Mouse (Mus musculus) adrenal gland, adult (tissue): Measurements from ENCODE around the gene Ankrd28.
"Not testable (repeated sequence)": the region's sequence is repeated elsewhere in the genome, so short reads cannot be mapped to it uniquely, and the experiment has no call there.

ENCODE experiments used
- DNase-seq, 2 experiments: peaks; one replicate each; pipeline ENCODE4 v3.0.0; 2022 to 2023; ENCODE audit warnings: low spot score in 1 of 2; ENCODE audit not compliant: inconsistent age in 2 of 2

Gene Ankrd28

DNA sequence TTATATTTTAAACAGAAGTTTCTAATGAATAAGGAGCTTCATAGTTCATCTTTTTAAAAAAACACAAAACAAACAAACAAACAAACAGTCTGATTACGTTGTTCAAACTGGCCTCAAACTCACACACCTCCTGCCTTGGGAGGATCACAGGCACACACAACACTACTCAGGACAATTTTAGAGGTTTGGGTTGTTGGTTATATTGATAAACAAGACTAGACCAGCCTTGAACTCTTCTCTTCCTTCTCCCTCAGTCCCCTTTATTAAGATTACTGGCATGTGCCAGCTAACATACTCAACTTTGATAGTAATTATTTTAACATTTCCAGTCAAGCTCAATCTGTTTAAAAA is 35.7 kb downstream of the Ankrd28 start:
- no peak for DNase-seq

DNA sequence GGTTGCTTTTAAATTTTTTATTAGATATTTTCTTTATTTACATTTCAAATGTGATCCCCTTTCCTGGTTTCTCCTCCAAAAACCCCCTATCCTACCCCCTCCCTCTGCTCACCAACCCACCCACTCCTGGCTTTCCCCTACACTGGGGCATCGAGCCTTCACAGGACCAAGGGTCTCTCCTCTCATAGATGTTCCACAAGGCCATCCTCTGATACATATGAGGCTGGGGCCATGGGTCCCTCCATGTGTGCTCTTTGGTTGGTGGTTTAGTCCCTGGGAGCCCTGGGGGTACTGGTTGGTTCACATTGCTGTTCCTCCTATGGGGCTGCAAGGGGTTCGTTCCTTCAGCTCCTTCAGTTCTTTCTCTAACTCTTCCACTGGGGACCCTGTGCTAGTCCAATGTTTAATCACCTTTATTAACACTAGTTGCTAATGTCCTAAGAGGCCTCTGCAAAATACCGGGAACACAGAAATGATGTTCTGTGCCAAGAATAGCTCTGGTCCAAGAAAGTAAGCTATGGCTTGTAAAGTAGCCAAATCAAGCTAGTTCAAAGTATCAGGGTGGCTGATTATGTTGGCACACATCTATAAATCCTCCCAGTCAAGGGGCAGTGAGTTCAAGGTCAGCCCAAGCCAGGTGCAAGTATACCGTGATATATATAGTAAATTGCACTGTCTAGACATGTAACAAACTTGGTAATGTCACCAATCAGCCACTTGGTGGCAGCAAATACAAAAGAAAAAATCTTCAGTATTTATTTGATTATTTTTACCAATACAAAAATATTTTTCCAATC is 36.3 kb downstream of the Ankrd28 start:
- DNase-seq = peak in 1 of 2 experiments; percentile 63

DNA sequence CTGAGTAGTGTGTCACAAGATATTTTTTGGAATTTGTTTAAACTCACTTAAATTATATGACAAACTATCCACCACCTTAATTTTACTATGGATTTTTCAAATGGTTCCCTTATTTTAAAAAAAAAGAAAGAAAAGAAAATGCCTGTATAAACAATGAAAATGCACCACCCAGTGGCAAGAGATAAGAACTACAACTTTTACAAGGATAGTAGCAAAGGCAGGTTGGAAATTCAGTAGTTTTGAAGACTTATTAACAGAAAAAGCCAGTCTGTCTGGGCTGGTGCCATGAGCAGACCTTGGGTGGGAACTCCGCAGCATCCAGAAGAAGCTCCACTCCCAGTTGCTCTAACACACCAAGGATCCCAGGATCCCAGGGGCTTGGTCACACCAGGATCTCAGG is 39.7 kb downstream of the Ankrd28 start:
- peak in 1 of 2 experiments; percentile 70 for DNase-seq

DNA sequence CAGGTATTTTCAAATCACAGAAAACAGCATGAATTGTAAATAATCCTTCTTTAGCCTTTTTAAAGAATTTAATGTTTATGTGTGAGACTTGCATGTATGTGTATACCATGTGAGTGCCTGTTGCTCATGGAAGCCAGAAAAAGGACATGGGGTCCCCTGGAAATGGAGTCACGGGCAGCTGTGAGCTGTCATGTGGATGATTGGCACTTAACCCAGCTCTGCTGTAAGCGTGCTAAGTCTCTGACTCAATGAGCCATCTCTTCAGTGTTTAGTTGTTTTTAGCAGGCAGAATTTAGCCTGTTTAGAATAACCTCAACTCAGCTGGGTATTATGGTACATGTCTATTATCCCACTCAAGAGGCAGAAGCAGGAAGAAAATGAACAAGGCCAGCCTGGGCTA is 43.5 kb downstream of the Ankrd28 start:
- DNase-seq = no peak

DNA sequence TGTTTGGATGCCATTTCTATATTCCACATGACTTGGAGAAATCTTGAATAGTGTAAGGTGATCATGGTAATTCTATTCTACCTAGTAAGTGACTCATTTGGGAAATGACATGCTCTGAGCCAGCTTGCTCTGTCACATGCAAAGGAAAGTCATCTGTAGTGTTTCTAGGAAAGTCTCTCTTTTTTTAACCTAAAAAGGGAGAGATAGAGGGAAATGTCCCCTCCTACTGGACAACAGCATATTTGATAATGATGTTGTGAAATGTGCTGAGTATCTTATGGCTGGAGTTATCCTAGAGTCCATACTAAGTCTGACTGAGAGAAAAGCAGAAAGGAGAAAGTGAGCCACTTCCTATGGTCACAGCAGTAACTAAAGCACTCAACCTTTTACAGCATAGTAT is 44.8 kb downstream of the Ankrd28 start:
- peak in 1 of 2 experiments; percentile 46 for DNase-seq

DNA sequence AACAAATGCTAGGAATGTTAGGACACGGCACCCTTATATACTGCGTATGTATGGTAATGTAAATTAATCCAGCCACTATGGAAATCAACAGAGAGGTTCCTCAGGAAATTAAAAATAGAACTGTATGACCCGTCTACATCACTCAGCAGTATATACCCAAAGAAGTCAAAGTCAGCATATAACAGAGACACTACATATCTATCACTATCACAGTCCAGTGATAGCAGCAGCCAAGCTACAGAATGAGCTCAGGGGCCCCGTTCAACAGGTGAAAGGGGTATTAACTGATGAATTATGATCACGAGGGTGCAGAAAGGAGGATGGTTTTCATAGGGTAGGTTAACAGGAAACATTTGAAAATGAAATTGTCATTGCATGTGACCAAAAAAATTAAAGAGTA is 45.5 kb downstream of the Ankrd28 start:
- no peak for DNase-seq

DNA sequence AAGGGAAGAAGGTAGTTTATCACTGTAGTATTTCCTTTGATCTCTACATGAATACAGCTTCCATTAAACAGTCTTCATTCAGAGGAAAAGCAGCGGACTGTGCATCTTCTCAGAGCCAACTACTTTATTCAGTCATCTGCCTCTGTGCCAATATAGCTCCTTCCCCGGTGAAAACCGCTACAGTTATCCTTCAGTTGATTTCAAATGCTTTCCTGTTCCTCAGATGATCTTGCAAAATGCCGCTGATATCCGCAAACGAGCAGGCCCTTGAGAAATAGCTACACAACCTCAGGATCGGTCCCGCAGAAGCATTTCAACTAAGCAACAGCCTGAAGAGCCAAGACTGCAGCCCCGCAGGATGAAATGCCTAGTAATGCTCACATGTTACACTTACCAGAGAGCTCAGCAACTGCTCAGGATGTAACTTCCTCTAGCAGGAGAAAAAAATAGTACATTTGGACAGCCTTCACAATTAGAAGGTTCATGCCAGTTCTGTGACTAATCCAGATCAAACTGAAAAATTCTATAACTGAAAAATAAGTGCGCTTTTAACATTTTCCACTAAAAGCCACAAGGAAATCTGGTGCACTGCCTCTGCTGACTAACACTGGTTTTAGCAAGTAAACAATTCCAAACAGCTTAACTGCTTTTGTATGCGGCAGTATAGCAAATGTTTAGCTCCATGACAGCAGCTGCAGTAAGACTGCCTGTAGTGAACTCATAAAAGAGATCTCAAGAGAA is 49.0 kb downstream of the Ankrd28 start:
- DNase-seq = peak; percentile 37 to 89

DNA sequence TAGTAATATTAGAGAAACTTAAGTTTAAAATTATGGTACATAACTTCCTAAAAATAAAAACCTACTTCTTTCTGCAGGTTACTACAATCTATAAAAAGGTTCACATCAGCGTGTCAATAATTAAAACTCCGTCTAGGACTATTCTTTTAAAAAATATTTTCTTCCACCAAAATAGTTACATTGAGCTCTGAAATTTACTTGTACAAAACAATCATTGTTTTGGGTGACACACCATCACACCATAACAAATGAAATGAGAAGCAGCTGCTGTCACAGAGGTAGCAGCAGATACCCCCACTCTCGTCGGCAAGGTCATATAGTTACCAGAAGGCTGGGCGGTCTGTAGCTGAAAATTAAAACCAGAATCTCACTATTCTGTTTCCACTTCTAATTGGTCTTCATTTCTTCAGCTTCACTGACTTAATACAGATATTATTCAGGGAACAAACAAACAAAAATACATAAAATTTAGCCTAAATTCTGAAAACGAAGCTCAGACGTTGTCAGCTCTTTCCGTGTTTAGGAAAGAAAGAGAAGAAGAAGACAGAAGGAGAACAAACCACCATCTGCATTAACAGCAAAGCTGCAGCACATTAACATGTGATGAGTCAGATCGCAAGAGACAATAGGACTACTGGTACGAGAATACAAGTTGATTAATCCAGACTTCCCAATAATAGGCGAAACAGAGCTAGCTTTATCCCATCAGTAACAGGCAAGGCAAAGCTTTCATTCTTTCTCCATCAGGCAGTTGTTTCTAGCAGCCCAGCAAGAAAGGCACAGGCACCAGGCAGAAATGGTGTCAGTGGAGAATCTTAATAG is 49.8 kb downstream of the Ankrd28 start:
- no peak for DNase-seq

DNA sequence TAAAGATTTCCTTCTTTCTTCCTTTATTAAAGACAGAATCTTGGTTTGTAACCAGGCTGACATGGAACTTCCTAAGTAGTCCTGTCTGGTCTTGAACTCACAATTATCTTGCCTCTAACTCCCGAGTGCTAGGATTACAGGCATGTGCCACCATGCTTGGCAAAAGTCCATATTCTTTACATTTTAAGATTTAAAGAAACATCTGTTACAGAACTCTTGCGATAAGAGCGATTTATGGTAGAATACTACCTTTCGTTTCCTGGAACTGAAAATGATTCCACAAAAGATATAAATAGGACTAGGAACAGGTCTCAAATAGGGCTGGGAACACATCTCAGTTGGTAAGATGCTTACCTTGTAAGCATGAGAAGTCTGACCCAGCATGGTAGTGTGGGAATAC is 56.9 kb downstream of the Ankrd28 start:
- no peak for DNase-seq

DNA sequence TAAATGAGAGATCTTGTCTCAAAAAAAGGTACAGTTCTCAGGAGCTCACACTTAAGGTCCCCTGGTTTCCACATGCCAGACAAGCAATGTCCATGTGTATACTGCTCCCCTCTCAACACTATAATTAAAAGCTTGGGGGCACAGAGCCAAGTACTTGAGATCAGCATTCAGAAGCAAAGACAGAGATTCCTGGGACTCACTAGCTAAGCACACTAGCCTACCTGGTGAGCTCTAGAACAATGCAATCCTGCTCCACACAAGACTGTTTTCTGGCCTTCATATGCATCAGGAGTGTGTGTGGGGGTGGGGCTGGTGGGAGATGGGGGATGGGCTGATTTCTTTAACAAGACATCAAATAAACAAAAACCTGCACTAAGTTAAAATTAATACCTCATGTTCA is 58.2 kb downstream of the Ankrd28 start:
- no peak for DNase-seq

DNA sequence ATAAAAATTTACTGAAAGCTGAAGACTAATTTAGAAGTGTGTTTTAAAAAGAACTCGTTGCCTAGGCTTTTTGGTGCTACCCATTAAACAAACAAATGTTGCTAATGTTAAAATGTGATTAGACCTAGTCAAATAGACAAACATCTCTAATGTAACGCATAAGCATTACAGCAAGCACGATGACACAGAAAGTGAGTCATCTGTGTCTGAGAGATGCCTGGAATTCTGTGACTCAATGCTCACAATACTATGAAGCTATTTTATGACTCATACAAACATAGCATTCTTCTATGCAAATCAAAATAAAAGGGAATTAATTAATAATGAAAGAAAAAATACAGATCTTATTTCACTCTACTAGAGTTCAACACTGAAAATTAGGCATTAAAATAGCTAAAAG is 61.9 kb downstream of the Ankrd28 start:
- DNase-seq = peak in 1 of 2 experiments; percentile 66

DNA sequence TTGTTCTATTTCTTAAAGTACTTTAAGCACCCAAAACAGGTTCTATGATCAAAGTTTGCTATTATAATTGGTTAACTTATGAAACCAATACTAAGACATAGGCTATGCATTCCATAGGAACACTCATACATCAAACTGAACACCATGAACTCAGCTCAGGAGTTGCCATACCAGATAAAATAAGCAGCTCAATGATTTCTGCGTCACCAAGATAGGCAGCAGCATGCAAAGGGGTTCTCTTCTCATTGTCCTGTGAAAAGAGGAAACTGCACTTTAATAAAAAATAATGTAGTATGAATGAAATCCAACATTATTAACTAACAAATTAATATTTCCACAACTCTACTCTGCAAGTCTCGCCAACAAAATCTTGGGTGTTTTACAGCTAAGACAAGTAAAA is 66.4 kb downstream of the Ankrd28 start:
- no peak for DNase-seq

DNA sequence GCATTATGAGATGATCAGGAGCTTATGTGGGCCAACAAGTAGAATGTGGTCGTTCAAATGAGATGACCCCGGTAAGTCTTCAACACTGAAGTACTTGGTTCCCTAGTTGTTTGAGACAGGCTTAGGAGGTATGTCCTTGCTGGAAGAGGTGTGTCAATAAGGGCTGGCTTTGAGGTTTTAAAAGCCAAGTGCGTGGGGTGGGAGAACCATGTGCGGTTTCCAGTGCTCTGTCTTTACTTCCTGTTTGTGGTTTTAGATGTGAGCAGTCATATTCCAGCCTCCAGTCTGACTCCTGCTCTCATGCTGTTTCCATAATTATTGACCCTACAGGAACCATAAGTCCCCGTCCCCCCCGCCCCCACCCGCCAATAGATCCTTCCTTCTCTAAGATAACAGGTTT is 68.7 kb downstream of the Ankrd28 start:
- no peak for DNase-seq

DNA sequence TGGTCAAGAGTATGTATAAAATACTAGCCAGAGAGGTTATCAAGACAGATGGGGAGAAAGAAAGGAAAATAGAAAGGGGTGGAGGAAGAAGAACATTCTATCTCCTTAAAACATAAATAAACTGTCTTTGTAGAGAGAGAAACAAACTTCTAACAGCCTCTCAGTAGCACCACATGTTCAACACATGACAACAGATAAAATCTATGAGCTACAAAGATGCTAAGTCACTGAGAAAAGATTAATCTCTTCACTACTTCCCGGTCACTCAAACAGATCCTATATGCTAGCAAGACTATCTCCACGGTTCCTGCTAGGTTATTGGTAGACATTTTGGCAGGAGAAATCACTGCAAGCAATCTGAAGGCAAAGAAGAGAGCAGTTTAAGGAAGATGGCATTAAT is 71.3 kb downstream of the Ankrd28 start:
- no peak for DNase-seq

DNA sequence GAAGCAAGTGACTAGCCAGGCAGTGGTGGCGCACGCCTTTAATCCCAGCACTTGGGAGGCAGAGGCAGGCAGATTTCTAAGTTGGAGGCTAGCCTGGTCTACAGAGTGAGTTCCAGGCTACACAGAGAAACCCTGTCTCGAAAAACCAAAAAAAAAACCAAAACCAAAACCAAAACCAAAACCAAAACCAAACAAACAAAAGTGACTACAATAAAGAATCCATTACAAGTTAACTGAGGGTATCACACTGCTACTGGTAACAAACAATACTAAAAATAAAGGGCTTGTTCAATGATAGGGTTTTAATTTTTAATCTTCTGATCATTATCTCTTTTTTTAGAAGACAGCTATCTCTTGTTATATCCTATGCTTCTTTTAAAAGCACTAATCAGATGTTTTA is 72.0 kb downstream of the Ankrd28 start:
- DNase-seq = not testable (repeated sequence)

DNA sequence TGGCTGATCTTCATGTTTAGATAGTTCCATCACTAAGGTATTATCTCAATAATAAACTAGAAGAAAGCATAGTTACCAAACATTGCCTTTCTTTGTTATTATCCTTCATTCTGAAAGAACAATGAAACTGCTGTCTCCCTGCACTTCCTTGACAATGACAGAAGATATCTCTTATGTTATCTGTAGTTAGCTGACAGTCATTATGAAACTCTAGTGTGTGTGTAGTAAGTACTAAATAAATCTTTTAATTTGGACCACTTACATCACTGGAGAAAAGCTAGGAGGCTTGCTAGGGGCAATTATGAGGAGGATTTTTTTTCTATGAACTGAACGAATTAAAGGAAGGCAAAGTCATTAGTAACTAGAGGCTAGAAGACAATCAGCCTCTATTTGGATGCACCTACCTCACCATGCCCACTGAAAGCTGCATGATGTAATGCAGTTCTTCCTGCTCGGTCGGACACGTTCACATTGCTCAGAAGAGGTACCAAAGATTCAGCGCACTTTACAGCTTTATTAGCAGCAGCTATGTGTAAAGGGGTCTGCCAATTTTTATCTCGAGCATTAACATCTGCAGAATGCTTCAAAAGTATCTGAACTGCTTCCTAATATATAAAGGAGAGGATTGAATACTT is 82.1 kb downstream of the Ankrd28 start:
- DNase-seq = no peak

DNA sequence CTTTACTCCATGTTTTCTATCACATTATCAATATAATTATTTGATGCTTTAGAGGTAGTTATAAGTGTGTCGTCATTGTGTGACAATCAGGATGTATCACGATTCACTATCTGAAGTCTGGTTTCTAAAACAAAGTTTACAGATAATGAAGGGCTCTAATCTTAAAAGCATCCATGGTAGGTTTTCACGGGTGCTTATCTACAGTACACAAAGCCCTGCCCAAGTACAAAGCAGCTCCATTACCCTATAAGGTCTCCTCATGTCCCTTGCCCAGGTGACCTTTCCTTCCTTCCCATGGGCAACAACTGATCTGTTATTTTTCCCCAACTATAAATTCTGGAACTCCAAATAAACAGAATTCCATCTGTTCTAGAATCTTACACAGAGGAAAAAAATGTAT is 87.9 kb downstream of the Ankrd28 start:
- DNase-seq = no peak

DNA sequence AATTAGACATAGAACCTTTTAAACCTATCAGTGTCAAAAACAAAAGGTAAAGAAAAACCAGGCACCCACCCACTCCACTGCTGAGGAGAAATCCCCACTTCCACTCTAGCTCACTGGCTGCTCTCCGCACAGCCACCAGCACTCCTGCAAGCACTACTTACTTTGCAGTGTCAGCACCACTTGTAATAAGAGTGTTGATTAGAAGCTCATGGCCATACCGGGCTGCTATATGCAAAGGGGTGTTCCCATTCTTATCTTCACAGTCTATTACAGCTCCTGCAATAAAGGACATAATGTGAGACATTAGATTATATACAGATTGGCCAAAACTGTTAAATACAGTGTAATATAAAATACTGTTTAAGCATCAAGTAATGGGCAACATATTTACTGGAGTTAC is 95.6 kb downstream of the Ankrd28 start:
- DNase-seq = no peak

DNA sequence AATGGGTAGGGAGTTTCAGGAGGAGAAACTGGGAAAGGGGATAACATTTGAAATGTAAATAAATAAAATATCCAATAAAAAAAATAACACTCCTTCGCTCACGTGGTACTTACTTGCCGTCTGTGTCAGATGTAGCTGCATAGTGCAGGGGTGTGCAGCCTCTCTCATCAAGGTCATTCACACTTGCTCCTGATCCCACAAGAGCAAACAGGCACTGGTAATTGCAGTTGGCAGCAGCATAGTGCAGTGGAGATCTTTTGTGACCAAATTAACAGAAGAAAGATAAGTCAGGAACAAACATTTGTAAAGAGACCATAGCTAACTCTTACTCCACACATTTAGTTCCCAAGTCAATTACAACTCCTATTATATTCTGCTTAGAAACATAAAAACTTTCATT is 102.9 kb downstream of the Ankrd28 start:
- no peak for DNase-seq

DNA sequence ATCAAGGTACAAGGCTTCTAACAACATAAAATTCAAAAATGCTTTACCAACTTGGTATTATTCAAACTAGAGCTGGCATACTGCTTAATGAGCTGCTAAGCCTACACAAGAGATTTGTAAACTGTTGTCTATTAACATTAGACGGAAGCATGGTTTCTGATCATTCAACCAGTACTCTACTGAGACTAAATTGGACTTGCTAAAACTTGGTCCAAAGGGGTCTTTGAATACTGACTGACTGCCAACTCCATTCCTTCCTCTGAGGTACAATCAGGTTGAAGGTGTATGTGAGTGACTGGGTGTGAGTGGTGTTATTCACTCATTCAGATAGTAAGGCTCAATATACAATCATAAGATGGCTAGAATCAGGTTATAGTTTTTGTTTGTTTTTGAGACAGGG is 107.7 kb downstream of the Ankrd28 start:
- DNase-seq = no peak

DNA sequence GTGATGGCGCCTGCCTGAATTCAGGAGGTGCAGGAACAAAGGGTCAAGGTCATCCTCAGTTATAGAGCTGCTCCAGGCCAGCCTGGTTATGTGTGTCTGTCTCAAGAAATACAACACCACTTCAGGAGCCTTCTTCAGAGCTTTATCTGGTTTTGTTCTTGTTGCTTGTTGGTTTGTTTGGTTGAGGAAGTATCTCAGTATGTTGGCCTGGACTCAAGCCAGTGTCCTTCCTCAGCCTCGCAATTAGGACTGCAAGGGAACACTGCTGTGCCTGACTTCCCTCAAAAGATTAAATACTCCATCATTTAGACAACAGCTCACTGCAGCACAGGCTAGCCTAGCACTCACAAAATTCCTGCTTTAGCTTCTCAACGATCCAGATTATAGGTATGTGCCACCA is 109.2 kb downstream of the Ankrd28 start:
- DNase-seq = no peak
